Mouse (Mus musculus) testis, adult 2 months (tissue): ENCODE data around the gene Zfp972. TPM values are rescaled to one million over a fixed set of nuclear protein-coding genes. Genes with fewer than 3 reads are reported as not detected.
"Not testable (repeated sequence)": the region's sequence is repeated elsewhere in the genome, so short reads cannot be mapped to it uniquely, and the experiment has no call there.

Source experiments
- H3K27ac ChIP-seq: fragments of 200-500 bp; 2 replicates; pipeline ENCODE4 v1.5.1; 2012; ENCODE audit warnings: low read depth, low read length; ENCODE audit not compliant: control insufficient read depth, insufficient read depth
- H3K27me3 ChIP-seq: fragments of 200-500 bp; 2 replicates; pipeline ENCODE4 v1.6.1; 2012; ENCODE audit warnings: mild to moderate bottlenecking, low read length, moderate library complexity; ENCODE audit not compliant: control insufficient read depth, insufficient read depth
- H3K36me3 ChIP-seq: fragments of 200-500 bp; 2 replicates; pipeline ENCODE4 v1.6.1; 2012; ENCODE audit warnings: mild to moderate bottlenecking, low read length; ENCODE audit not compliant: control insufficient read depth, insufficient read depth
- H3K4me1 ChIP-seq: fragments of 200-500 bp; 2 replicates; pipeline ENCODE4 v1.6.1; 2012; ENCODE audit warnings: low read length; ENCODE audit not compliant: control insufficient read depth, insufficient read depth
- H3K4me3 ChIP-seq: fragments of 200-500 bp; 2 replicates; pipeline ENCODE4 v1.5.1; 2012; ENCODE audit warnings: low read depth, mild to moderate bottlenecking, low read length, moderate library complexity, mixed read lengths; ENCODE audit not compliant: control insufficient read depth
- polyA plus RNA-seq: library from polyadenylated mRNA; depleted of rRNA; stranded (reverse); fragments of >200 nt; gene quantifications from 2 replicates; pipeline ENCODE4 v1.2.3, GENCODE M21; 2012; rRNA removed

Zfp972 gene
- not detected in 2 replicates for polyA plus RNA-seq

GRCm38 (mm10) chr2:177925563-177926103 lies at the start of gene Zfp972:
Zfp972 (minus strand) TSS chr2:177925613.
- not testable (repeated sequence) for H3K36me3 ChIP-seq, H3K4me1 ChIP-seq, H3K4me3 ChIP-seq, H3K27me3 ChIP-seq, H3K27ac ChIP-seq

DNA sequence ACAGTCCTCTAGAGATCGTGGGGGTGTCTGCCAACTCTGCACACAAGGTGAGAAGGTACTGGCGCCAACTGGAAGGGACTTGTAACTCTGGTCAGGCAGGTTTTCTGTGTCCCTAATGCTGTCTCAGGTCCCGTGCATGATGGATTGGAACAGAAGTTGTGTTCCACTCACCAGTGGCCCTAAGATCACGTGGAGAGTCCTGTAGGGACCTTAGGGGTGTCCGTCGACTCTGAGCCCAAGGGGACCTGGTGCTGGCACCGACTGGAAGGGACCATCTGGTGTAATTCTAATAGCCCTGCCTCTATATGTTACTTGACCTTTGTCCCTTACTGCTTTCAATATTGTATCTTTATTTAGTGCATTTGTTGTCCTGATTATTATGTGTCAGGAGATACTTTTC lies 49.4 kb upstream of the Zfp972 start:
- not testable (repeated sequence) for H3K27me3 ChIP-seq, H3K36me3 ChIP-seq, H3K27ac ChIP-seq, H3K4me1 ChIP-seq, H3K4me3 ChIP-seq

- not testable (repeated sequence) for H3K27ac ChIP-seq, H3K36me3 ChIP-seq, H3K27me3 ChIP-seq, H3K4me1 ChIP-seq
- peak within 1 kb of the TSS; percentile 34 for H3K4me3 ChIP-seq
Measured at GRCm38 (mm10) chr2:177957145-177957544, 31.7 kb upstream of the Zfp972 start, which contains the start of gene Gm14326. Gm14326 (minus strand) TSS chr2:177957297.

DNA sequence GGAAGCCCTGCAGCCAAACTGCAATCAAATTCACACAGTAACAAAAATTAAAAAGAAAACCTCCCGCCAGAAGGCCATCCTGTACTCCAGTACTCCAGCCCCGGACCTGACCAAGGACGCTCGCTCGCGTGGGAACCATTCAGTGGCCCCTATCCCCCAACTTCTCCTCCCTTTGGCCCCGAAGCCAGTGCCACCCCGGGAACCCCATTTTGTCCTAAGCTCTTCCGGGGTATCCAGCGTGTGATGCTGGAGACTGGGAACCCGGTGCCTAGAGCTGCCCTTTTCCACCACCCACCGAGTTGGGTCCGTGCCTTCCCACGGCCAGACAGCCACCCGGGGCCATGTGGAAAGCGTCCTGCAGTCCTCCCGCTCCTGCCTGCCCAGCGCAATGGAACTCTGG lies 31.3 kb upstream of the Zfp972 start:
- not testable (repeated sequence) for H3K4me1 ChIP-seq, H3K36me3 ChIP-seq, H3K27me3 ChIP-seq, H3K27ac ChIP-seq
- peak overlapping the region; percentile 34 for H3K4me3 ChIP-seq

DNA sequence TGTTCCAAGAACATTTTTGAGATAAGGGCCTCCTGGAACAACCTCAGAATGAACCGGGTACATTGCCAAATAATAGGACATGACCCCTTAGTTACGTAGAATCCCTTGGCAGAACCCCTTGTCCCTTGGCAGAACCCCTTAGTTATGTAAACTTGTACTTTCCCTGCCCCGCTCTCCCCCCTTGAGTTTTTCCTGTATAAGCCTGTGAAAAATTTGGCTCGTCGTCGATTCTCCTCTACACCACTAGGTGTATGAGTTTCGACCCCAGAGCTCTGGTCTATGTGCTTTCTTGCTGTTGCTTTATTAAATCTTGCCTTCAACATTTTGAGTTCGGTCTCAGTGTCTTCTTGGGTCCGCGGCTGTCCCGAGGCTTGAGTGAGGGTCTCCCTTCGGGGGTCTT lies 22.1 kb downstream of the Zfp972 start:
- not testable (repeated sequence) for H3K4me1 ChIP-seq, H3K27me3 ChIP-seq, H3K36me3 ChIP-seq, H3K27ac ChIP-seq, H3K4me3 ChIP-seq

DNA sequence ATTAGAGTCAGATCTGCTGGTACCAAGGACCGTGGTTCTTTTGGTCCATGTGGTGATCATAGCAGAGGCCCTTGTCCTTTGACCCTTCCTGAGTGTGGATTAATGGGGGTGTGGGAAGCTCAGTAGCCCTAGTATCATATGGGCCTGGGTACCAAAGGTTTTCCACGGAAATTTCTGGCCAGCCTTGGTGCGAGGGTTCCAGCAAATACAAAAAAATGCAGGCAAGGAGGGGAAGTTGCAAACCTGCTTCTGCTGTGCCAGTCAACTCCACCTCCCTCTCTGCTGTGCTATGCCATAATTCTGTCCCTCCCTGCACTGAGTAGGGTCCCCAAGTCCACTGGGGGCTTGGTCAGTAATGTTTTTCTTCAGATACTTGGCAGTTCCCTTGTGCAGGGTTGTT lies 27.2 kb downstream of the Zfp972 start:
- H3K27me3 ChIP-seq, H3K27ac ChIP-seq: not testable (repeated sequence)

GRCm38 (mm10) chr2:177897046-177897578 lies 28.3 kb downstream of the Zfp972 start, which contains the start of gene Gm14327:
Gm14327 (plus strand) TSS chr2:177897096.
- not testable (repeated sequence) for H3K27ac ChIP-seq, H3K36me3 ChIP-seq, H3K27me3 ChIP-seq, H3K4me1 ChIP-seq
- H3K4me3 ChIP-seq, result peak within 1 kb of the TSS; percentile 40

More for the DNA sequence above, 27.2 kb downstream of the Zfp972 start:
- H3K4me3 ChIP-seq, H3K4me1 ChIP-seq, H3K36me3 ChIP-seq: not testable (repeated sequence)

GRCm38 (mm10) chr2:177887743-177888142 lies 37.7 kb downstream of the Zfp972 start:
- H3K4me3 ChIP-seq, H3K27me3 ChIP-seq, H3K36me3 ChIP-seq, H3K27ac ChIP-seq, H3K4me1 ChIP-seq: not testable (repeated sequence)

DNA sequence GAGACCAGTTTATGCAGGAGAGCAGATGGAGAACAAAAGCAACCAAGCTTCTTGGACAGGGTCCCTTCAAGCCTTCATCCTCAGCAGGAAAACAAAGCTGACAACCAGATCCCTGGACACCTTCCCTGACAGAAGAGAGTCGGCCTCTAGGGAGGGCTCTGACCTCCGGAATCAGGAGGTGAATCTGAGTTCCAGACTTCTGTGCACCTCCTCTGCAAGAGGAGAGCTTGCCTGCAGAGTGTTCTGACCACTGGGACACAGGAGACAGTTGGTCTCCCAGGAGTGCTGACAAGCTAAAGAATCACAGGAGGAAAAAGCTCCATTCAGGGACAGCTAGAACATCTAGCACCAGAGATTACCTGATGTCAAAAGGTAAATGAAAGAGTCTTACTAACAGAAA lies 63.2 kb downstream of the Zfp972 start:
- not testable (repeated sequence) for H3K4me1 ChIP-seq, H3K27me3 ChIP-seq, H3K36me3 ChIP-seq

More for the DNA sequence above, 63.2 kb downstream of the Zfp972 start:
- H3K27ac ChIP-seq, H3K4me3 ChIP-seq: not testable (repeated sequence)

Other genes starting within 250 kb of the Zfp972 start
- 0.42 TPM in 1 of 2 replicates, not detected in the other for gene Gm14322, start 166.3 kb downstream of the Zfp972 start, polyA plus RNA-seq
- 2.8 and 6.3 TPM in 2 replicates for gene Gm14325, start 85.3 kb downstream of the Zfp972 start, polyA plus RNA-seq
- 0.25 and 0.41 TPM in 2 replicates for gene Gm14327, start 28.5 kb downstream of the Zfp972 start, polyA plus RNA-seq
- gene Gm14326, start 31.7 kb upstream of the Zfp972 start, polyA plus RNA-seq, result 0.35 and 0.56 TPM in 2 replicates
- 0.22 and 0.28 TPM in 2 replicates for gene Zfp971, start 97.7 kb upstream of the Zfp972 start, polyA plus RNA-seq
- gene Zfp931, start 152.9 kb upstream of the Zfp972 start, polyA plus RNA-seq, result 0.17 and 0.32 TPM in 2 replicates
- gene Phactr3, start 193.4 kb upstream of the Zfp972 start, polyA plus RNA-seq, result 8.2 and 9.8 TPM in 2 replicates